Mouse (Mus musculus) spleen, adult 2 months (tissue): Measurements from ENCODE around the gene Zfp668.

Experiments used
- CTCF ChIP-seq: fragments of 200-500 bp; IDR thresholded peaks from 2 replicates; pipeline ENCODE4 v1.5.1; 2011; ENCODE audit warnings: mild to moderate bottlenecking, inconsistent platforms; ENCODE audit not compliant: insufficient read depth, insufficient read length, insufficient replicate concordance; ENCODE audit errors: extremely low read depth
- POLR2A ChIP-seq: fragments of 200-500 bp; IDR thresholded peaks from 2 replicates; pipeline ENCODE4 v1.6.1; 2011; ENCODE audit warnings: low read depth, low read length, inconsistent platforms

GRCm38 (mm10) chr7:127817776-127818175 lies 58.9 kb downstream of the Zfp668 start:
- TF ChIP-seq POLR2A (no peak), CTCF (no peak)
